Comparison of ENCODE assay signal across 8 mouse cellular contexts in genomic region chr15:99251626-99252380, GRCm38 (mm10). TPM values are rescaled to one million over a fixed set of nuclear protein-coding genes. Genes with fewer than 3 reads are reported as not detected.
DNase-seq lines count a peak whose midpoint lies in the region; ATAC-seq lines count a peak whose summit lies in the region.

Gene Mcrs1, minus strand, starts transcription at chr15:99251961.

- peaks cover 54% of the 10 kb centered on the region for H3K4me1 ChIP-seq in heart, embryonic 10.5 days
- H3K4me1 ChIP-seq in kidney, embryonic 15.5 days, result peaks cover 46% of the 10 kb centered on the region

- peak; percentile 96 for DNase-seq in B cell, adult 2 months
- DNase-seq in brain, adult 2 months (ENCODE audit: low read depth, low spot score), result peak; percentile 100
- DNase-seq in heart, embryonic 10.5 days (ENCODE audit: low spot score), result peak; percentile 99
- peak; percentile 95 for DNase-seq in liver
- peak; percentile 94 to 97 for DNase-seq in spleen, postnatal 4 days (ENCODE audit: low spot score in 2 of 2)

- no peaks in the 10 kb centered on the region for H3K27me3 ChIP-seq in heart, embryonic 10.5 days (ENCODE audit: insufficient read depth, poor library complexity, severe bottlenecking)
- H3K27me3 ChIP-seq in kidney, embryonic 15.5 days, result no peaks in the 10 kb centered on the region

- peak; percentile 91 for ATAC-seq in erythroblast, adult 5-6 weeks (replicated peaks; ENCODE audit: low FRiP score, poor library complexity, severe bottlenecking)
- peak; percentile 93 for ATAC-seq in kidney, embryonic 15.5 days (replicated peaks; ENCODE audit: low FRiP score)
- peak; percentile 91 for ATAC-seq in monocyte, adult 5-6 weeks (replicated peaks; ENCODE audit: insufficient number of reproducible peaks, low FRiP score, low TSS enrichment, poor library complexity, severe bottlenecking)

- H3K27ac ChIP-seq in heart, embryonic 10.5 days, result peak within 1 kb of the TSS; percentile 97
- H3K27ac ChIP-seq in kidney, embryonic 15.5 days, result peak within 1 kb of the TSS; percentile 99

- H3K9me3 ChIP-seq in heart, embryonic 10.5 days, result no peaks in the 10 kb centered on the region
- no peaks in the 10 kb centered on the region for H3K9me3 ChIP-seq in kidney, embryonic 15.5 days (replicated peaks)

- peak within 1 kb of the TSS; percentile 82 for H3K4me3 ChIP-seq in heart, embryonic 10.5 days
- H3K4me3 ChIP-seq in kidney, embryonic 15.5 days (replicated peaks), result peak within 1 kb of the TSS; percentile 75

- under 1% methylated on average over 52 of the region's 52 CpGs for WGBS in heart, embryonic 10.5 days
- WGBS in kidney, embryonic 15.5 days, result under 1% methylated on average over 52 of the region's 52 CpGs

- peak within 1 kb of the TSS; percentile 80 for H3K4me2 ChIP-seq in kidney, embryonic 15.5 days

- H3K9ac ChIP-seq in kidney, embryonic 15.5 days, result peak within 1 kb of the TSS; percentile 65

- peaks cover 31% of the 10 kb centered on the region for H3K36me3 ChIP-seq in heart, embryonic 10.5 days
- peaks cover 25% of the 10 kb centered on the region for H3K36me3 ChIP-seq in kidney, embryonic 15.5 days

RNA-seq across cellular contexts. Expression of gene Mcrs1, which starts in this region (rescaled TPM):
- 13.8 and 14.2 TPM in 2 replicates for total RNA-seq in erythroblast, adult 5-6 weeks (2015; ENCODE audit: low replicate concordance)
- 12.5 and 20.0 TPM in 2 replicates for total RNA-seq in erythroblast, adult 5-6 weeks (2017; ENCODE audit: low replicate concordance)
- polyA plus RNA-seq in heart, embryonic 10.5 days (2016; fragmentation: Nextera tagmentation; extraction: Ambion mirVana), result 174 and 196 TPM in 2 replicates
- polyA plus RNA-seq in kidney, embryonic 15.5 days (2015; fragmentation: Nextera tagmentation; extraction: Ambion mirVana), result 149 and 172 TPM in 2 replicates
- 41.0 to 47.6 TPM (median 47.0 TPM) in 3 replicates for total RNA-seq in monocyte, adult 5-6 weeks (2017)

Comparison
In these comparisons a context has a peak if more than half of its experiments do, and no peak if none do; other contexts are left out.
1. Peak in every context shown above with its lines: DNase-seq, ATAC-seq, H3K4me3 ChIP-seq and H3K27ac ChIP-seq.